Mouse (Mus musculus) E14TG2a.4 (cell line): ENCODE measurements around the gene Otop2.

Experiments used
- H3K27me3 ChIP-seq: 2 replicates; pipeline ENCODE4 v1.6.1; 2014; ENCODE audit warnings: low read length, control low read depth; ENCODE audit not compliant: insufficient read depth
- H3K36me3 ChIP-seq: 2 replicates; pipeline ENCODE4 v1.6.1; 2014; ENCODE audit warnings: low read length, control low read depth; ENCODE audit not compliant: insufficient read depth
- H3K4me1 ChIP-seq: replicated peaks from 2 replicates; pipeline ENCODE4 v1.6.1; 2014; ENCODE audit warnings: low read depth, low read length, control low read depth
- H3K4me3 ChIP-seq: replicated peaks from 2 replicates; pipeline ENCODE4 v1.5.1; 2014; ENCODE audit warnings: mild to moderate bottlenecking, low read length
- H3K9me3 ChIP-seq: 2 replicates; pipeline ENCODE4 v1.6.1; 2014; ENCODE audit warnings: low read length, control low read depth
- CTCF ChIP-seq: conservative IDR thresholded peaks from 2 replicates; pipeline ENCODE4 v1.5.1; 2014; ENCODE audit warnings: low read length
- NANOG ChIP-seq: IDR thresholded peaks from 2 replicates; pipeline ENCODE4 v1.6.1; 2014; ENCODE audit warnings: borderline replicate concordance, low read length, mixed read lengths
- POU5F1 ChIP-seq: IDR thresholded peaks from 2 replicates; pipeline ENCODE4 v1.6.1; 2014; ENCODE audit warnings: low read length, borderline replicate concordance

Gene Otop2

GRCm38 (mm10) chr11:115359293-115359692, 52.3 kb downstream of the Otop2 start:
- peaks cover 31% of the 10 kb centered on the region for H3K4me1 ChIP-seq
- no peak for TF ChIP-seq POU5F1
- no peak for TF ChIP-seq NANOG
- no peak for TF ChIP-seq CTCF
- peak overlapping the region; percentile 23; the same call in 1 of the 2 replicates for H3K4me3 ChIP-seq
- H3K36me3 ChIP-seq = no peaks in the 10 kb centered on the region
- H3K27me3 ChIP-seq = peaks cover 54% of the 10 kb centered on the region
- H3K9me3 ChIP-seq = no peaks in the 10 kb centered on the region

GRCm38 (mm10) chr11:115359726-115360125, 52.8 kb downstream of the Otop2 start:
- Histone ChIP-seq H3K9me3 (no peaks in the 10 kb centered on the region), H3K4me1 (peaks cover 29% of the 10 kb centered on the region), H3K27me3 (peaks cover 54% of the 10 kb centered on the region), H3K36me3 (no peaks in the 10 kb centered on the region), H3K4me3 (peak overlapping the region; percentile 23; the same call in 1 of the 2 replicates)
- TF ChIP-seq POU5F1 (no peak), NANOG (no peak), CTCF (no peak)

DNA sequence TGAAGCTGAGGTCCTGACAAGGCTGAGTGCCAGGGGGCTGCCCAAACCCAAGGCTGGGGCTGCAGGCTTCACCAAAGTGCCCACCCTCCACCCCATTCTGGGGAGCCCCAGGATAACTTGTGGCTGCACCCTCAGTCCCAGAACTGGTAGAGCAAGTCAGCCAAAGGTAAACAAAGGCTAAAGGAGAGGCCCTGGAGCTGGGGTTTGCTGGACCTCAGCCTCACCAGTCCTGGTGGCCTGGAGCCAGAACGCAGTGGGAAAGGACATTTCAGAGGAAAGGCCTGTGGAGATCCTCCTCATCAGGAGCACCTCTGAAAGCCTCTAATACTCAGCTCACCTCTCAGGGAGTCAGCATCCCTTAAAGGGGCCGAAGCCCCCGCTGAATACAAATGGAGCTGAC, 57.2 kb downstream of the Otop2 start:
- peaks cover 64% of the 10 kb centered on the region for H3K27me3 ChIP-seq
- TF ChIP-seq CTCF (no peak), NANOG (no peak), POU5F1 (no peak)

GRCm38 (mm10) chr11:115366039-115366705, 59.2 kb downstream of the Otop2 start:
- Histone ChIP-seq H3K36me3 (no peaks in the 10 kb centered on the region), H3K9me3 (no peaks in the 10 kb centered on the region), H3K4me3 (peak overlapping the region; percentile 83), H3K27me3 (peaks cover 76% of the 10 kb centered on the region), H3K4me1 (peaks cover 17% of the 10 kb centered on the region)
- TF ChIP-seq NANOG (no peak), CTCF (no peak), POU5F1 (no peak)

More for the DNA sequence above, 57.2 kb downstream of the Otop2 start:
- no peak overlapping the region for H3K4me3 ChIP-seq
- no peaks in the 10 kb centered on the region for H3K9me3 ChIP-seq
- no peaks in the 10 kb centered on the region for H3K36me3 ChIP-seq
- H3K4me1 ChIP-seq = peaks cover 25% of the 10 kb centered on the region

DNA sequence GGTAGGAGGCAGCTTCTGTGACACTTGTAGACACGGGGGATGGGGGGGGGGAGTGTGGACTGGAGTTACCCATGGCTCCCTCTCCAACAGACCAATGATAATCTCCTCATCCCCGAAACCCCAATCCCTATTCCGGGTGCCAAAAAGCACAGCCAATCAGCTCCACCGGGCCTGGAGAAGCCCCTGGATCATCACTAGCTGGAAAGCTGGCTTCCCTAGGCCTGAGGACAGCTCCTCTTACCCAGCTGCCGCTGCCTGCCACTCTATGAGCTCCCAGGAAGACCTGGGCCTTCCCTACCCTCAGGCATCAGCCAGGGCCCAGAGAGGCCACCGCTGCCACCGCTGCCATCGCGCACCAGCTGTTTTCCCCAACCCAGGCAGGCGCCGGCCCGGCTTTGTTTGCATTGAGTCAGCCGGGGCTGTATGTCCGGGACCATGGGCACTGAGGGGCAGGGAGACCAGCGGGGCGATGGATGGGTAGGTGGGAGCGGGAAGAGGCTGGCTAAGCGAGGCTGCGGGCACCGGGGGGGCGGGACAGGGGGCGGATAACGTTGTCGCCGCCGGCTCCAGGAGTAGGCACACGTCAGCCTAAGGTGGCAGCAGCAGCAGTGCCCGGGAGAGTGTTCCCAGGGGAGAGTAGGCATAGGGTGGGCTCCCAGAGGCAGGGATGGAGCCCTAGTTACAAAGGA, 59.9 kb downstream of the Otop2 start:
- no peaks in the 10 kb centered on the region for H3K9me3 ChIP-seq
- H3K4me1 ChIP-seq = peaks cover 17% of the 10 kb centered on the region
- H3K27me3 ChIP-seq = peaks cover 79% of the 10 kb centered on the region
- peak overlapping the region; percentile 83 for H3K4me3 ChIP-seq
- no peaks in the 10 kb centered on the region for H3K36me3 ChIP-seq
- TF ChIP-seq NANOG (no peak), POU5F1 (no peak), CTCF (no peak)

DNA sequence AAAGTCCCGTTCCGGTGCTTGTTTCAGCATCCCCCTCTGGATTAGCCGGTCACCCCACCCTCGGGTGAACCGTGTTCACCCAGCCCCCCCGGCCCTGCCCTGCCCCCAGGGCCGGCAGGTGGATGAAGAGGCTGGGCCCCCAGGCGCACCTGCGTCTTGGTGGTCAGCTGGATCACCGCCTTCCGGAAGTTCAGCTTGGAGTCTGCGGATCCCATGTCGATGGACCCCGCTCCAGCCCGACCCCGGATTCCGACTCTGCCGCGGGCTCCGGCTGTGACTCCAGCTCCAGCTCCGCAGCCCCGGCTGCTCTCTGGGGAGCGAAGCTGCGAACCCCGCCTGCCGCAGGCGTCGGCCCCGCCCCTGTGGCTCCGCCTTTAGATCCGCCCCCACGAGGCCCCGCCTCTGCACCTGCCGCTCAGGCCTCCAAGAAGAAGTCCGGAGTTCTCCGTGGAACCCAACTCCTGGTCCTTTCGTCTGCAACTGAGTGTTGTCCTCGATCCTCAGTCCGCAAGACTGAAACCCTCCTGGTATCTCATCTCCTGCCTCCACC, 60.5 kb downstream of the Otop2 start, which contains the start of gene Hid1:
TSS of gene Hid1 (minus strand) at position 362 of the 550 bp plus-strand sequence.
- Histone ChIP-seq H3K4me3 (peak within 1 kb of the TSS; percentile 83), H3K27me3 (peaks cover 79% of the 10 kb centered on the region), H3K9me3 (no peaks in the 10 kb centered on the region), H3K36me3 (no peaks in the 10 kb centered on the region), H3K4me1 (peaks cover 17% of the 10 kb centered on the region)
- TF ChIP-seq CTCF (no peak), NANOG (no peak), POU5F1 (no peak)

DNA sequence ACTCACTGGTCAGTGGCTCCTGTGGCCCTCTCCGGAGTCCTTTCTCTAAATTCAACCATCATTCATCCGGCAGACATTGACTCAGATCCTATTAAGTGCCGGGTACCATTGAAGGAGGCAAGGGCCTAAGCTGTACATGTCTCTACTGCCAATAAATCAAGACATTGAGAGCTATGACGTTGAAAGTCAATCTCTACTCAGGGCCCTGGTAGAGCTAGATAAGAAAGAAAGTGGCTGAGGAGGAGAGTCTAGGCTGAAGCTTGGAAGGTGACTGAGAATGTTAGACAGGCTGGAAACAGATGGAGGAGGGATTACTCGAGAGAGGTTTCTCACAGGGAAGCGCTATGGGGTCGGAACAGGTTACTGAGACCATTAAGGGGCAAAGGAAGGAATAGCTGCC, 63.4 kb downstream of the Otop2 start:
- H3K9me3 ChIP-seq = no peaks in the 10 kb centered on the region
- H3K4me3 ChIP-seq = no peak overlapping the region
- TF ChIP-seq NANOG = no peak
- TF ChIP-seq CTCF = no peak
- no peak for TF ChIP-seq POU5F1
- H3K4me1 ChIP-seq = peaks cover 27% of the 10 kb centered on the region
- H3K36me3 ChIP-seq = no peaks in the 10 kb centered on the region
- peaks cover 89% of the 10 kb centered on the region for H3K27me3 ChIP-seq

DNA sequence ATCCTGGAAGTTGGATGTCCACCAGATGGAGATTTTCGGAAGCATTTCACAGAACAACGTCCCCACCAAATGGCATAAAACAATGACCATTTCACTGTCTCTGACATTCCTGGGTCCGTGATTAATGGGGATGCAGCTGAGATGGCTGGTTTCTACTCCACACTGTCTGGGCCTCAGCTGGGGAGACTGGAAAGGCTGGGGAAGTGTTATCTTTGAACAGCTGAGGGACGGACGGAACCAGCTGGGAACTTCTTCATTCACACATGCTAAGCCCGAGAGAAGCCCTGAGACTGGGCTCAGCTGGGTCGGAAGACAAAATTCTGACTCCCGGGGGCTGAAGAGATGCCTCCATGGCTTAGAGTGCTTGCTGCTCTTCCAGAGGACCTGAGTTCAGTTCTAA, 64.4 kb downstream of the Otop2 start:
- TF ChIP-seq CTCF (no peak), POU5F1 (no peak), NANOG (no peak)
- H3K4me1 ChIP-seq = peaks cover 23% of the 10 kb centered on the region

More for the DNA sequence above, 64.4 kb downstream of the Otop2 start:
- H3K36me3 ChIP-seq = no peaks in the 10 kb centered on the region
- H3K4me3 ChIP-seq = no peak overlapping the region
- peaks cover 89% of the 10 kb centered on the region for H3K27me3 ChIP-seq
- H3K9me3 ChIP-seq = no peaks in the 10 kb centered on the region
